Mouse (Mus musculus) lung, postnatal 4 days (tissue): ENCODE results near the gene Vwa2.

Experiments
- DNase-seq, 2 experiments: peaks; one replicate each; pipeline ENCODE4 v3.0.0; 2021

The Vwa2 gene

DNA sequence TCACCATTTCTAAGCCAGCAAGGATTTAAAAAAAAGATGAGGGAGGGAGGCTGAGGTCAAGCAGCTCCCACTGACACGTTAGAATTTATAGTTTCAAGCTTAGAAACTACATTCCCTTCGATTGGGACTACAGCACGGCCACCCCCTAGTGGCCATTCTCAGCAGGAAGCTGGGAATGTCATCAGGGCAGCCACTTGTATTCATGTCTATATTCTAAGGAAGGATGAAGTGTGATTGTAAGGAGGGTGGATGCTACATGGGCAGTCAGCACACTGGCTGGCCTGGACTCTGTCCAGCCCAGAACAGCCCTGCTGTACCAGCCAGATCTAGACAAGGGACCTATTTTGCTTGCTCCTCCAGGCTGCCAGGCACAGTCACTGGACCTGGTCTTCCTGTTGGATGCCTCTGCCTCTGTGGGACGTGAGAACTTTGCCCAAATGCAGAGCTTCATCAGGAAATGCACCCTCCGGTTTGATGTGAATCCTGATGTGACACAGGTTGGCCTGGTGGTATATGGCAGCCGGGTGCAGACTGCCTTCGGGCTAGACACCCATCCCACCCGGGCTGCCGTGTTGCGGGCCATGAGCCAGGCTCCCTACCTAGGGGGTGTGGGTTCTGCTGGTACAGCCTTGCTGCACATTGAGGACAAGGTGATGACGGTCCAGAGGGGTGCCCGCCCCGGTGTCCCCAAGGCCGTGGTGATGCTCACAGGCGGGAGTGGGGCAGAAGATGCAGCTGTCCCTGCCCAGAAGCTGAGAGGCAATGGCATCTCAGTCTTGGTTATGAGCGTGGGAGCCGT, 34.6 kb downstream of the Vwa2 start:
- peak; percentile 61 to 62 for DNase-seq

- no peak for DNase-seq
Observed at GRCm38 (mm10) chr19:56910561-56910960, 36.5 kb downstream of the Vwa2 start.

GRCm38 (mm10) chr19:56913761-56914160, 39.7 kb downstream of the Vwa2 start:
- peak in 1 of 2 experiments; percentile 59 for DNase-seq

DNA sequence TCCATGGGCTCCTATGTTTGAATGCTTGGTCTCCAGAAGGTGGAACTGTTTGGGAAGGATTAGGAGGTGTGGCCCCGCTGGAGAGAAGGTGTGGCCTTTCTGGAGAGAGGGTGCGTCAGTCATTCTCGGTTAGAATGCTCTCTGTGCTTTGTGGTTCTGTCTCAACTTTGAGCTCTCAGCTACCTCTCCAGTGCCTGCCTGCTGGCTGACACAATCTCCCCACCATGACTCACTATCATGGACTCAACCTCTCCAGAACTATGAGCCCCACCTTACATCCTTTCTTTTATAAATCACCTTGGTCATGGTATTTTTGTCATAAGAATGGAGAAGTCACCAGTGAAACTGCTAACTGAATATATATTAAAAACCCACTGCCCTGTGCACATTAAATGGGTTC, 40.6 kb downstream of the Vwa2 start:
- no peak for DNase-seq

DNA sequence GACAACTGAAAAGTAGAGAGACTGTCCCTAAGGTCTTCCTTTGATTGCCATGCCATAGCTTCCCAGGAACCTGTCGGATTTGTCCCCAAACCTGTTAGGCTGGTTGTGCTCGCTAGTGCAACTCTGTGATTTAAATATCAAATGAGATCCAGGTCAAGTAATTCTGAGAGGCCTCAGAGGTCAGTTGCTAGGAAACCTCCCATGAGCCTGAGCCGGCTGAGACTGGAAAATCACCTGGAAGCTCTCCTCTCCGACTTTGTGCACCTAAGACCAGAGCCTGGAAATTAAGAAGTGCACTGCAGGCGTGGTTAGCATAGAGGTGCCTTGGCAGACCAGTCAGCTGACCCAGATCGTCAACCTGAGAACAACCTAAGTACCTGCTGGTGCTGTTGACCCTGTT, 41.0 kb downstream of the Vwa2 start:
- peak; percentile 54 to 71 for DNase-seq

DNA sequence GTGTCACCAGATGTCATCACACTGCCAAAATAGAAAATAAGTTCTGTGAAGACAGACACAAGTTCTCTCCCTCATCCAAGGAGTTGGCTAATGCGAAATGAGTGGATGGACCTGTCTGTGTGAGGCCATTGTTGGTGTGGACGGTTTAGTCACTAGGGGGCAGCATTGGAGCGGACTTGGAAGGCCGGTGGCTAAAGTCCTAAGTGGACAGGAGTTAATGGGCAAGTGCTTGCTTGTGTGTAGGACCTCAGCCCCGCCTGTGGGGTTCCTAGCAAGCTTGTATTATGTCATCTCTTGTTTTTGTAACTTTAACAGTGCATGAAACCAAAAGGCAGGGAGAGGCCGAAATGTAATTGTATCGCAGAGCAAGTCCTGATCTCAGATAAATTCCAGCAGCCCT, 45.6 kb downstream of the Vwa2 start:
- DNase-seq = peak; percentile 89 to 91

DNA sequence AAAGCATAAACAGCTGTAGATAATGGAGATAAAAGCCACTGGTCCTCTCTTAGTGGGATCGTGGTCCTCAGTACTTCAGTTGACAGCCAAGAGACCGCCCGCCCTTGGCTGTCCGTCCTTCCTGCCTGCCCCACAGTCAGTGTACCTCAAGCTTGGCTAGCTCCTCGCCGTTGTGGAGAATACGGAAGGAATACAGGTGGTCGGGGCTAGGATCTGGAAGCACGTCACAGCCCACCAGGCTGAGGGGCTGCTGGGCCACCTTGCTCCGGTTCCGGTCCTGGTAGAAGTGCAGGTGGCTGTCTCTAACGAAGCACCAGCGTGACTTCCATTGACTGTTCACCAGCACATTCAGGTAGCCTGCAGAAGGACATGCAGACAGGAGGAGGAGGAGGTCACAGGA, 46.2 kb downstream of the Vwa2 start:
- DNase-seq = no peak

DNA sequence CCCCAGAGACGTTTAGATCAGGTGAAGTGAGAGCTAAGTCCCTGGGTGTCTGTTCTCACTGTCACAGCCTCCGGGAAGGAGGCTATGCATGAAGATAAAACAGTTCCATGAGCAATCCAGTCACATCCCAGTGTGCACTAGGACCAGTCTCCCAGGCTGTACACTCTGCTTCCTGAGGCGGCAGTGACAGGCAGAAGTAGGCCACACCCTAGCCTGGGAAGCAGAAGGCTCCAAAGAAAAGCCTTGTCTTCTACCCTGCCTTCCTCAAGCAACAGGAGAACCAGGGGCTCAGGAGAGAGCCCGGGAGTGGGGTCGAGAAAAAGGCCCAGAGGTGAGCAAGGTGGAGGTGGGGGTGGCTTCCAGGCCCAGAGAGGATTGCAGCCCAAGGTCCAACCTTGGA, 47.7 kb downstream of the Vwa2 start:
- no peak for DNase-seq

GRCm38 (mm10) chr19:56929392-56929791, 55.3 kb downstream of the Vwa2 start:
- DNase-seq = no peak

DNA sequence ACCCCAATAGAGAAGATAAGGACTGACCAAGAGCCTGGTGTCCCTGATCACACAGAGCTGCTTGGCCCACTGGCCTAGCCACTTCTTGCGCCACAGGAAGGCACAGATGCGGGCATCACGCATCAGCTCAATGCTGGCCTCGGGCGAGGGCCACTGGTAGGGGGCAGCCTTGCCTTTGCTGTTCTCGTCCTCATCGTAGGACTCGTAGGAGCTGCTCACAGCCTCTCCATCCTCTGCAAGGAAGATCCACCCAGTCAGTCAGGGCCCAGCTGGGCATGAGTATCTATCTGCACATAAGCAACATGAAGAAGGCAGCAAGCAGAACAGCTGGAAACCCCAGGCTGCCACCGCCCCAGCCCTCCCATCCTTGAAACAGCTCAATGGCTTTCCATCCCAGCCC, 56.0 kb downstream of the Vwa2 start:
- peak in 1 of 2 experiments; percentile 57 for DNase-seq

GRCm38 (mm10) chr19:56933800-56934199, 59.8 kb downstream of the Vwa2 start:
- no peak for DNase-seq

- DNase-seq = no peak
Observed at GRCm38 (mm10) chr19:56935111-56935510, 61.1 kb downstream of the Vwa2 start.

DNA sequence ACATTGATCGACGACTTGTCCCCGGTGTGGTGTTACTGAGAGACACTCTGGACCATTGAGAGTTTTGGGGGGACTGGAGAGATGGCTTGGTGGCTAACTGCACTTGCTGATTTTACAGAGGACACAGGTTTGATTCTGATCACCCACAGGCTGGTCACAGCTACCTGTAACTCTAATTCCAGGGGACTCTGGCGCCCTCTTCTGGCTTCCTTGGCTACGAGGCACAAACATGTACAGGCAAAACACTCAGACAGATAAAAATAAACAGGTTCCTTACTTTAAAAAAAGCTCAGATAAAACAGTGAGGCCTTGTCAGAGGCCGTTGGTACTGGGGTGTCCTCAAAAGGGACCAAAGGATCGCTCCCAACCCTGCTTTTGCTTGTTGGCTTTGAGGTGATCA, 61.7 kb downstream of the Vwa2 start:
- no peak for DNase-seq

GRCm38 (mm10) chr19:56936253-56936652, 62.2 kb downstream of the Vwa2 start:
- DNase-seq = no peak

DNA sequence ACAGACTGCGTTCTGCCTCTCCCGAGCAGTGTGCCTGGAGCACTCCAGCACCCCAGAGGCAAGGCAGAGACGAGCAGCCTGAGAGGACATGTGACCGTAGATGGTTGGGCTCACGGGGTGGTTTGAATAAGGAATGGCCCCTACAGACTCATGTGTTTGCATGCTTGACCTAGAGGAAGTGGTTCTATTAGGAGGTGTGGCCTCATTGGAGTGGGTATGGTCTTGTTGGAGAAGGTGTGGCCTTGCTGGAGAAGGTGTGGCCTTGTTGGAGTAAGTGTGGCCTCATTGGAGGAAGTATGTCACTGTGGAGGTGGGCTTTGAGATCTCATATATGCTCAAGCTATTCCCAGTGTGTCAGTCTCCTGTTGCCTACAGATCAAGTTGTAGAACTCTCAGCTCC, 63.9 kb downstream of the Vwa2 start:
- DNase-seq = no peak

DNA sequence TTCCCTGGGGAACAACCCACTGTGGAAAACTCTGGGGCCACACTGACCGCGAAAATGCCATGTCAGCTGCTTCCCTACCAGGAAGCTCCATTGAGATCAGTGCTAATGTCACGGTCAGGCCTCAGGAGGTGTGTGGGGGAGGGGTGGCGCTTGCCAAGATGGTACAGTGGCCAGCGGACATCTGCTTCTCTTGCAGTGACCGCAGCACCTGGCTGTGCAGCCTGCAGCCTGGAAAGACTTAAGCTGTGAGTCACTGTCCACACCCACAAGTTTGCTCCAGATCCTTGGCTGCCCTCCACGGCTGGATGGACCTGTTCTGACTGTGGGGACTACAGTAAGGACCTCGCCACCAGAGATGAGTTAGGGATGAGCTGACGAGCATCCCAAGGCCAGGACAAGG, 65.8 kb downstream of the Vwa2 start:
- no peak for DNase-seq

DNA sequence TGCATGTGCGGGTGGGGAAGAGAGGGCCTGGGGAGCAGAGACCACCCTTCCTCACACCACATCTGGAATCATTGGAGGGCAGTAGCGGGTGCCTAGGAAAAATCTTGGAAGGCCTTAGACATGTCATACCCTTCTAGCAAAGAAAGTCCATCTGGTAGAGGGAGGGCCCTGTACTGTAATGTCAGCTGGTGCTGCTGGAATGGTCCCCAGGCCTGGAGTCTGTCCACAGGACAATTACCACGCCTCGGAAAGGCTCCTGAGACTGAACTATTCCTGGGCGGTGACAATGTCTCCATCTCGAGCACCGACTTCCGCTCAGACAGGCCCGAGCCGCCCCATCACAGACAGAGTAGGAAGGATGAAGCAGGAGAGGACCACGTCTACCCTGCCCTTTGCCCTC, 66.5 kb downstream of the Vwa2 start:
- peak in 1 of 2 experiments; percentile 63 for DNase-seq

- DNase-seq = no peak
Observed at GRCm38 (mm10) chr19:56942216-56942615, 68.2 kb downstream of the Vwa2 start.

GRCm38 (mm10) chr19:56944211-56944610, 70.2 kb downstream of the Vwa2 start:
- DNase-seq = no peak

- no peak for DNase-seq
Observed at GRCm38 (mm10) chr19:56944826-56945225, 70.8 kb downstream of the Vwa2 start.

DNA sequence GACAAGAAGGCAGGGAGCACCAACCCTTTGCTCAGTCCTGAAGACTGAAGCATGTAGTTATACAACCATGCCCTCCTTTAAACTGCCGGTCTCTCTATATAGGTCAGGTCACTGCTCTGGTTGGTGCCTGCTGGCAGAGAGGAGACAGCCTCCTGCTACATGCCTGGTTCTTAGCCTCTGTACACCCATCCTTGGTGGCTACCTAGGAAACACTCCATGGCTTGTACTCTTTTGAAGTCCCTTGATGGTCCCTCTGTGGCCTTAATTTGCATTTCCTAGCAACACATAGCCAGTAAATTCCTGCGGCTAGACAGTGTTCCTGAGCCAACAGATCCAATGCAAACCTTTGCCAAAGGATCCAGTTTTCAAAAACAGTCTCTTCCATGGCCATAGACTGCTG, 71.6 kb downstream of the Vwa2 start:
- DNase-seq = no peak

DNA sequence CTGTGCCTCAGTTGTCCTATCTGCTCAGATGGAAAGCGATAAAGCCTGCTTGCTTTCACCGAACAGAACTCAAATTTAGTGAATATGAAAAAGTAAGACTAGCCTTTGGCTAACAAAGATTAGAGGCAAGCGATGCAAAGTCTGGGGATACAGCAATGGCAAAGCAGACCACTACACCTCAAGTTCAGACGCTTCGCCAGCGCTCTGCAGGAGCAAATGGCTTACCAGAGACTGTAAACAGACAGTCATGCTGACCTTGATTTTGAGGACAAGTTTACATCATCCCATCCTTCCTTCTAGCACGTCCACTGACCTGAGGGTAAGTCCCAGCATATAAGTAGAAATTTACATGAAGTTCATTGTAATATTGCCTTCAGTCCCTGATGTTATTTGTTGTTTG, 72.2 kb downstream of the Vwa2 start:
- no peak for DNase-seq

GRCm38 (mm10) chr19:56946727-56947126, 72.7 kb downstream of the Vwa2 start:
- DNase-seq = no peak

DNA sequence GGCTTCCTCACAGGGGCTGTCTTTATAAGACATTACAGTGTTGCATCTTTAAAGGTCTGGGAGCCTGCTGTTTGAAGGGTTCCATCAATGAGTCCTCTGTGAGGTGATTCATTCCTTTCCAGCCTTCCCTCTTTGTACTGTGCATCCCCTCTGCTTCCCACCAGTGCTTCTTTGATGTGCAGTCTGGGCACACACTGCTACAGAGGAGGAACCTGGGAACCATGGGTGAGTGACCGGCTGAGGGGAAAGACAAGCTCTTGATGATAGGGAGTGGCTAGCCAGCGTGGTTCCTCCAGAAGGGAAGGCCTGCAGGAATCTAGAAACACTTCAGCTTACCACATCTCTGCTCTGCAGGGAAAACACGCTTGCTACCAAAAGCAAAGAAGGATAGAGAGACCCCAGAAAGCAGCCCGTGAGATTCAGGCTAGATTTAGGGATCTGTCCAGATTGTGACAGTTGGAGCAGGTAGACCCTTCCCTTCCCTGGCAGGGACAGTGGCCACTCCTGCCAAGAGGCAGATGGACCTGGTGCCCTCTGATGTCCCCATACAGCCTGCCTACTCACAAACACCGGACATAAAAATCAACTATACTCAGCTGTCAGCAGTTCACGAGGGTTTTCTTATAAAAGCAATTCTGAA, 74.0 kb downstream of the Vwa2 start:
- DNase-seq = no peak

- no peak for DNase-seq
Observed at GRCm38 (mm10) chr19:56949868-56950267, 75.8 kb downstream of the Vwa2 start.
